ENCODE assay signal across 15 mouse cellular contexts in the genomic region with DNA sequence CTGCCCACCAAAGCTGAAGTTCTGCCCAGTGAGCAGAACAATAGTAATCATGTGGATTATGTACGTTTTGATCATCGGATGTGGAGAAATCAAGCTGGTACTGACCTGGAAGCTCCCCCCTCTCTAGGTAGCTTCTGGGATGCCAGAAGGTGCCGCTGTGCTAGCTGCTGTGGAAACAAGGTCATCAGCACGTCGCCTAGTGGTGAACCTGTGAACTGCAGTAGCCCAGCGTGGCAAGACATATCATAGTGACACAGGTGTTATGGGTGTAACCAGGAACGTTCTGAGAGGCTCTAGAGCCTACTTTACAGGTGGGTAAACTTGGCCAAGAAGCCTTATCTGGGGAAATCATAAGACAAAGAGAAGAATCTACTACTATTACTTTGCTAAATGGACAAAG.
A peak's percentile ranks its signal among the peaks of the same experiment; 100 is the strongest.
DNase-seq lines count a peak whose midpoint lies in the region; ATAC-seq and TF ChIP-seq lines count a peak whose summit lies in the region.
"Had no signal": no experiment of that assay in that cellular context is flagged by ENCODE, and none has a peak within 500 bp of the region (broad histone marks: within the 10 kb centered on the region; RNA-seq: fewer than 3 reads in every experiment).

No protein-coding gene starts in this region.

- H3K9me3 ChIP-seq in intestine, postnatal 0 days (ENCODE audit: control insufficient read depth): no peaks in the 10 kb centered on the region
- H3K9me3 ChIP-seq in intestine, embryonic 15.5 days: no peaks in the 10 kb centered on the region
- H3K9me3 ChIP-seq: embryonic facial prominence, embryonic 12.5 days; hindbrain, embryonic 15.5 days; limb, embryonic 10.5 days; lung, embryonic 15.5 days had no signal

- 59% methylated on average over 7 of the region's 7 CpGs for WGBS in intestine, postnatal 0 days
- 59% methylated on average over 7 of the region's 7 CpGs for WGBS in intestine, embryonic 15.5 days
- 78% methylated on average over 7 of the region's 7 CpGs for WGBS in thymus, adult 2 months

- H3K4me3 ChIP-seq in intestine, postnatal 0 days (ENCODE audit: low read depth, low read length): no peak overlapping the region
- H3K4me3 ChIP-seq in intestine, embryonic 15.5 days (replicated peaks): no peak overlapping the region
- H3K4me3 ChIP-seq in thymus, adult 2 months (ENCODE audit: control insufficient read depth, insufficient read depth, low read length): no peak overlapping the region
- H3K4me3 ChIP-seq: embryonic facial prominence, embryonic 12.5 days; hindbrain, embryonic 15.5 days; limb, embryonic 10.5 days; lung, embryonic 15.5 days had no signal

- H3K27ac ChIP-seq in intestine, postnatal 0 days (ENCODE audit: low read depth, low read length): no peak overlapping the region
- H3K27ac ChIP-seq in intestine, embryonic 15.5 days: no peak overlapping the region
- H3K27ac ChIP-seq in thymus, adult 2 months (ENCODE audit: control insufficient read depth, insufficient read depth, low read length): no peak overlapping the region
- H3K27ac ChIP-seq: embryonic facial prominence, embryonic 12.5 days; hindbrain, embryonic 15.5 days; limb, embryonic 10.5 days; lung, embryonic 15.5 days had no signal

- TF ChIP-seq CTCF in intestine, postnatal 0 days (IDR thresholded peaks at IDR 0.05; ENCODE audit: low read depth): peak; percentile 35
- 0 out of 2 replicates have a peak, but pooled peaks have one; percentile 23 for TF ChIP-seq CTCF in thymus, adult 2 months (IDR thresholded peaks at IDR 0.05; ENCODE audit: borderline replicate concordance, control insufficient read depth, extremely low read depth, insufficient read depth, low read length, poor library complexity)

- no peak for TF ChIP-seq POLR2A in thymus, adult 2 months (IDR thresholded peaks at IDR 0.05; ENCODE audit: control insufficient read depth, extremely low read depth, insufficient read depth, low read length, poor library complexity)

- H3K4me1 ChIP-seq in intestine, postnatal 0 days (replicated peaks; ENCODE audit: control insufficient read depth, insufficient read depth, low read length): no peaks in the 10 kb centered on the region
- H3K4me1 ChIP-seq in intestine, embryonic 15.5 days (replicated peaks): 0 out of 2 replicates have a peak, but pooled peaks cover 4% of the 10 kb centered on the region
- no peaks in the 10 kb centered on the region for H3K4me1 ChIP-seq in thymus, adult 2 months (replicated peaks; ENCODE audit: control insufficient read depth, insufficient read depth, low read length)
- H3K4me1 ChIP-seq: hindbrain, embryonic 15.5 days; lung, embryonic 15.5 days had no signal

- DNase-seq in thymus, adult 2 months: no peak
- no peak for DNase-seq in thymus, adult 18-20 months
- DNase-seq in heart, postnatal 36 days: no peak
- no peak for DNase-seq in layer of hippocampus, adult 11-12 months (ENCODE audit: low spot score)
- DNase-seq: adrenal gland, postnatal 10 days; cerebellum, postnatal 14 days; heart, adult 18-20 months had no signal

- intact Hi-C loops in heart, postnatal 36 days (cut with DNase I): no loop called here

- H3K27me3 ChIP-seq in intestine, postnatal 0 days (replicated peaks; ENCODE audit: control insufficient read depth, insufficient read depth, low read length): no peaks in the 10 kb centered on the region
- H3K27me3 ChIP-seq in intestine, embryonic 15.5 days (replicated peaks): no peaks in the 10 kb centered on the region
- H3K27me3 ChIP-seq in thymus, adult 2 months (ENCODE audit: control insufficient read depth, insufficient read depth, low read length): no peaks in the 10 kb centered on the region
- H3K27me3 ChIP-seq: embryonic facial prominence, embryonic 12.5 days; hindbrain, embryonic 15.5 days; lung, embryonic 15.5 days had no signal

- H3K36me3 ChIP-seq in intestine, postnatal 0 days (ENCODE audit: control insufficient read depth, insufficient read depth): no peaks in the 10 kb centered on the region
- no peaks in the 10 kb centered on the region for H3K36me3 ChIP-seq in intestine, embryonic 15.5 days
- H3K36me3 ChIP-seq in thymus, adult 2 months (ENCODE audit: control insufficient read depth, insufficient read depth, low read length): no peaks in the 10 kb centered on the region
- H3K36me3 ChIP-seq: embryonic facial prominence, embryonic 12.5 days; hindbrain, embryonic 15.5 days; limb, embryonic 10.5 days; lung, embryonic 15.5 days had no signal

- no peak overlapping the region for H3K4me2 ChIP-seq in intestine, postnatal 0 days (replicated peaks; ENCODE audit: low read depth)
- no peak overlapping the region for H3K4me2 ChIP-seq in intestine, embryonic 15.5 days (replicated peaks)
- H3K4me2 ChIP-seq: embryonic facial prominence, embryonic 12.5 days; hindbrain, embryonic 15.5 days; lung, embryonic 15.5 days had no signal

- no peak for ATAC-seq in intestine, postnatal 0 days
- ATAC-seq in intestine, embryonic 15.5 days: no peak
- 0 out of 2 replicates have a peak, but pooled peaks have one; percentile 52 for ATAC-seq in common myeloid progenitor, adult 5-6 weeks (replicated peaks; ENCODE audit: low read depth, poor library complexity, severe bottlenecking)
- ATAC-seq in cerebellum, adult (ENCODE audit: insufficient number of reproducible peaks, low FRiP score, low TSS enrichment): no peak

- H3K9ac ChIP-seq in intestine, postnatal 0 days (ENCODE audit: low read depth, low read length): no peak overlapping the region
- no peak overlapping the region for H3K9ac ChIP-seq in intestine, embryonic 15.5 days
- H3K9ac ChIP-seq: embryonic facial prominence, embryonic 12.5 days; hindbrain, embryonic 15.5 days; lung, embryonic 15.5 days had no signal
